Mouse (Mus musculus): ENCODE results near the gene Paqr4. TPM values are rescaled to one million over a fixed set of nuclear protein-coding genes. Genes with fewer than 3 reads are reported as not detected.
"Not testable (repeated sequence)": the region's sequence is repeated elsewhere in the genome, so short reads cannot be mapped to it uniquely, and the experiment has no call there.

Paqr4 gene
- total RNA-seq (2021): 10 to 100 TPM; 46.4 to 50.7 TPM

DNA sequence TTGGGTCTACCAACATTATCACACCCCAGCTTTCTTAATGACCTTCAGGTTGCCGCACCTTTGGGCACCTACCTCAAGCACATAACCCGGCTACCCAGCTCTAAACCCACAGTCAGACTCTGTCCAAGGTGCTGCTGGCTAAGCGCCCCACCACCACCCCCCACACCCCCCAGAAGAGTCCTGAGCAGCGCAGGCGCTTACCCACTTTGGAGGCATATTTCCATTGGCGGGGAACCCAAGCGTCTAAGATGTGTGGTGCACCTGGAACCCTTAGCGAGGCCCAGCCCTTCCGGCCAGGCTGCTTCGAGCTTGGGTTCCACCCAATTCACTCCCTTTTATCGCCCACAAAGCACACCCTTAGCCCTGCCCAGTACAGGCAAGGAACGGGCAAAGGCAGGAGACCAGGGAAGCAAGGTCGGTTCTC is at the start of gene Paqr4:
Gene Paqr4, minus strand, starts transcription at position 270 of the 424 bp plus-strand sequence.
- intact Hi-C loops (cut with DNase I): no loop called here
- DNase-seq: no peak

GRCm38 (mm10) chr17:23789749-23790268 is 49.1 kb upstream of the Paqr4 start:
- DNase-seq: no peak
- intact Hi-C loops (cut with DNase I): no loop called here

GRCm38 (mm10) chr17:23788973-23789372 is 48.3 kb upstream of the Paqr4 start:
- intact Hi-C loops (cut with DNase I): no loop called here
- no peak for DNase-seq

GRCm38 (mm10) chr17:23786510-23786931 is 45.9 kb upstream of the Paqr4 start:
- DNase-seq: peak; percentile 37
- intact Hi-C loops (cut with DNase I): no loop called here

- intact Hi-C loops (cut with DNase I): no loop called here
- peak; percentile 88 for DNase-seq
These were observed 45.1 kb upstream of the Paqr4 start, which contains the start of gene Flywch2 for GRCm38 (mm10) chr17:23785561-23786471. Flywch2 (minus strand) TSS chr17:23786081.

DNA sequence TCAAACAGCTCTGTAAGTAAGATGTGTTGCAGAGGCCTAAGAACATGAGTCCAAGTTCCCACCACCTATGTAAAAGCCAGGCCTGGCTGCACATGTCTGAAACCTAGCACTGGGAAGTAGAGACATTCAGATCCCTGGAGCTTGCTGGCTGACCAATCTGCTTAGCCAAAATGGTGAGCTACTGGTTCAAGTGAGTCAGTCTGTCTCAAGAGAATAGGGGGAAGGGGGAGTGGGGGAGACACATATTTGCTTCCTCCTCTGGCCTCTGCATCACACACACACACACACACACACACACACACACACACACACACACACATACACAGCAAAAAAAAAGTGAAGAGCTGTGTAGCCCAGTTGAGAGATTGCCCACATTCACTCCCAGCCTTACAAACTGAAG is 42.7 kb upstream of the Paqr4 start:
- no peak for DNase-seq
- intact Hi-C loops (cut with DNase I): no loop called here

- DNase-seq: no peak
- intact Hi-C loops (cut with DNase I): loop anchor here (10.0 kb wide), 1 partner anchor 186 kb away; no protein-coding TSS in a partner anchor
These were observed 37.8 kb upstream of the Paqr4 start for GRCm38 (mm10) chr17:23778447-23778846.

DNA sequence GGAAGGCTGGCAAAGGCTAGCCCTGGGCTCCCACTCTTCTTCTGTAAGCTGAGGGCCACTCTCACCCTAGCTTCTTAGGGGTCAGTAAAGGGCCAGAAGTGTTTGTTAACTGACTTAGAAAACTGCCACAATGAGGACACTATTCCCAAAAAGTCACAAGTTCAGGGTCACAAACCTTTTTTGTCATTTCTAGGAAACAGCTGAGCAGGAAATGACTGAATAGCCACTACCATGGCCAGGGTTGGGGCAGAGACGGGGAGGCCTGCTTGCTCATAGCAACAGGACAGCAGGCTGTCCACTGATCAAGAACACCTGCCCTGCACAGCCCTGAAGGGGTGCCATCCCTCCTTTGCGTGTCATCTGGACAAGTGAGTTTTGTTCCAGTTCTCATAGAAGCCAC is 36.5 kb upstream of the Paqr4 start:
- no peak for DNase-seq
- intact Hi-C loops (cut with DNase I): loop anchor here (10.0 kb wide), 1 partner anchor 188 kb away; no protein-coding TSS in a partner anchor

GRCm38 (mm10) chr17:23776216-23776615 is 35.5 kb upstream of the Paqr4 start:
- no peak for DNase-seq
- intact Hi-C loops (cut with DNase I): loop anchor here (10.0 kb wide), 1 partner anchor 189 kb away; no protein-coding TSS in a partner anchor

- intact Hi-C loops (cut with DNase I): loop anchor here (10.0 kb wide), 1 partner anchor 191 kb away; no protein-coding TSS in a partner anchor
- DNase-seq: peak; percentile 83
These were observed 33.4 kb upstream of the Paqr4 start for GRCm38 (mm10) chr17:23774090-23774489.

GRCm38 (mm10) chr17:23773676-23774075 is 33.0 kb upstream of the Paqr4 start:
- DNase-seq: no peak
- intact Hi-C loops (cut with DNase I): loop anchor here (10.0 kb wide), 1 partner anchor 191 kb away; no protein-coding TSS in a partner anchor

- DNase-seq: not testable (repeated sequence)
- intact Hi-C loops (cut with DNase I): loop anchor here (10.0 kb wide), 1 partner anchor 193 kb away; no protein-coding TSS in a partner anchor
These were observed 31.5 kb upstream of the Paqr4 start for GRCm38 (mm10) chr17:23772219-23772556.

- intact Hi-C loops (cut with DNase I): loop anchor here (10.0 kb wide), 1 partner anchor 193 kb away; no protein-coding TSS in a partner anchor
These were observed 30.9 kb upstream of the Paqr4 start, which contains the start of gene Flywch1 for GRCm38 (mm10) chr17:23771284-23772218. Flywch1 (minus strand) TSS chr17:23771602.

DNA sequence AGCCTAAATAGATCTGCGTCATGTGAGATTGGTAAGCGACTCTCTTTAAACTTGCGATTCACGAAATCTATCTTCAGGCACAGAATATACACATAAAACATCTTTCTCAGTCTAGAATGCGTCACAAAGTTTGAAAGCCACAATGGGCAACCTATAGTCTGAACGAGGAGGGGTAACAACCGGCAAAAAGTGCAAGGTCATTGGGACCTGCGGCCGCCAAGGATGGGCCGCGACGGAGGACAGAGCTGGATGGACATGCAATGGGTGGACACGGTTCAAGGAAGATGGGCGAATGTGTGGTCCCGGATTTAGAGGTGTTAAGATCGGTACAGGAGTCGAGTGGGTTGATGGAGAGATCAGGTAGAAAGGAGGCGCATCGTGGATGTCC is 30.2 kb upstream of the Paqr4 start:
- intact Hi-C loops (cut with DNase I): loop anchor here (10.0 kb wide), 1 partner anchor 194 kb away; no protein-coding TSS in a partner anchor
- no peak for DNase-seq

More at GRCm38 (mm10) chr17:23771284-23772218, 30.9 kb upstream of the Paqr4 start, which contains the start of gene Flywch1:
- peak; percentile 99 for DNase-seq

DNA sequence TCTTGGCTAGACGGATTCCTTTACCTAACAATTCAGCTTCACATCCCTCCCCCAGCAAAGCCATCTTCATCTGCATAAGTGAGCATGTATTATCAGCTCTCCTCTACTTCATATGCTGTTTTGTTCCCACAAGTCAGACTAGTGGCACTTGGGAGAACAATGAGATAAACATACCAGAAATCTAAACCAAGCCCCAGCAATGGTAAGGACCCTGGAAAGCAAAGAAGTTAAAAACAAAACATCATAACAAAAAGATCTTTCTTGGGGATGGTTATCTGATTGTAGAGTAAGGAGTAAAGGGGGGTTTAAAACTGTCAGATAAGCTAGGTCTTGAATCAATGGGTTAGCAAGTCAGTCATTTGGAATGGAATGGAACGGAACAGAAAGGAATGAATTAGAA is 29.8 kb upstream of the Paqr4 start:
- no peak for DNase-seq
- intact Hi-C loops (cut with DNase I): loop anchor here (10.0 kb wide), 1 partner anchor 194 kb away; no protein-coding TSS in a partner anchor

DNA sequence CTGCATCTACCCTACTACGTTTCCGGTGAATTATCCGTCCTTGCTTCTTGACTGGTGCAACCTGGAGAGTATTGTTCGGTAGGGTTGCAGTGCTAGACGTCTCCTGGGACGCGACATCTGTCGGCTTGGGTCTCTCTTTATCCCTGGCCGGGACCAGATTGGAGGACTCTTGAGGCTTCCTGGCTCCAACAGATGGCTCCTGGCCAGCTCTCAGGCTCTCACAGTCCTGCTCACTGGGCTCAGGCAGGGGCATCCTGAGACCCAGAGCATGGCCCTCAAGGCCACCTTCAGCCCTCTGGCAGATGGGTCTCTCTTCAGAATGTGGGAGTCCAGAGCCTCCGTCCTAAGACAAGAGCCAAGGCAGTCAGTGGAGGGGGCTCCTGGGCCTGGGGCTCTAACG is 22.3 kb upstream of the Paqr4 start:
- intact Hi-C loops (cut with DNase I): no loop called here
- peak; percentile 57 for DNase-seq

- no peak for DNase-seq
- intact Hi-C loops (cut with DNase I): no loop called here
These were observed 20.5 kb upstream of the Paqr4 start for GRCm38 (mm10) chr17:23761155-23761554.

GRCm38 (mm10) chr17:23760231-23760630 is 19.6 kb upstream of the Paqr4 start:
- intact Hi-C loops (cut with DNase I): no loop called here
- DNase-seq: no peak

DNA sequence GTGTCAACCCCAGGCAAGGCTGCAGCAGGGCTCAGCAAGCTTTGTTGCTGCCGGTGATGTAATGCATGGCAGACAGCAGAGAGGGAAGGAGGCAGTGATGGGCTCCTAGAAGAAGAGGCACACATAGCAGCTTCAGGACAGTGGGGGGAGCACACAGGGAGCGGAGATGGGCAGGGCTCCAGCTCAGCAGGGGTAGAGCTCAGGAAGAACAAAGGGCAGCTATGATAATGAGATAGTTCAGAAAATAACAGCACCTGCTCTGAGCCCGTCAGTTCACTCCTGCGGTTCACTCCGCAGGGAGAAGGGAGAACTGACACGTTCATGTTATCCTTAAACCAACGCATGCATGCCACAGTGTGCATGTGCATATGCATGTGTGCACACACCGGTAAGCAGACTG is 18.1 kb upstream of the Paqr4 start:
- intact Hi-C loops (cut with DNase I): no loop called here
- DNase-seq: no peak

DNA sequence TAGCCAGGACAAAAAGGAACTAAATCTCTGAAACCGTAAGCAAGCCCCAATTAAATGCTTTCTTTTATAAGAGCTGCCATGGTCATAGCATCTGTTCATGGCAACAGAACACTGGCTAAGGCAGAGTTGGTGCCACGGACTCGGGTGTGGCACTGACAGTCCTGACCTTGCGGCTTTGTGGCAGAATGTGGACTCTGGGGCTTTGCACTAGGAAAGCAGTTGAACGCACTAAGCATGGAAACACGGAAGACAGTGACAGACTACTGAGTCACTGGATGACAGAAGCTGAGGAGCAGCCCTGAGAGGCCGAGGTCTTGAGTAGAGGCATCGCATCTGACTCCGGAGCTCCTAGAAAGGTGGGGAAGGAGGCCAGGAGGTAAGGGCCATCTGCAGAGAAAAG is 16.9 kb upstream of the Paqr4 start:
- intact Hi-C loops (cut with DNase I): no loop called here
- no peak for DNase-seq

All from left cerebral cortex, postnatal 4 days (tissue).